8 mouse cellular contexts compared by ENCODE assay signal in the genomic region with DNA sequence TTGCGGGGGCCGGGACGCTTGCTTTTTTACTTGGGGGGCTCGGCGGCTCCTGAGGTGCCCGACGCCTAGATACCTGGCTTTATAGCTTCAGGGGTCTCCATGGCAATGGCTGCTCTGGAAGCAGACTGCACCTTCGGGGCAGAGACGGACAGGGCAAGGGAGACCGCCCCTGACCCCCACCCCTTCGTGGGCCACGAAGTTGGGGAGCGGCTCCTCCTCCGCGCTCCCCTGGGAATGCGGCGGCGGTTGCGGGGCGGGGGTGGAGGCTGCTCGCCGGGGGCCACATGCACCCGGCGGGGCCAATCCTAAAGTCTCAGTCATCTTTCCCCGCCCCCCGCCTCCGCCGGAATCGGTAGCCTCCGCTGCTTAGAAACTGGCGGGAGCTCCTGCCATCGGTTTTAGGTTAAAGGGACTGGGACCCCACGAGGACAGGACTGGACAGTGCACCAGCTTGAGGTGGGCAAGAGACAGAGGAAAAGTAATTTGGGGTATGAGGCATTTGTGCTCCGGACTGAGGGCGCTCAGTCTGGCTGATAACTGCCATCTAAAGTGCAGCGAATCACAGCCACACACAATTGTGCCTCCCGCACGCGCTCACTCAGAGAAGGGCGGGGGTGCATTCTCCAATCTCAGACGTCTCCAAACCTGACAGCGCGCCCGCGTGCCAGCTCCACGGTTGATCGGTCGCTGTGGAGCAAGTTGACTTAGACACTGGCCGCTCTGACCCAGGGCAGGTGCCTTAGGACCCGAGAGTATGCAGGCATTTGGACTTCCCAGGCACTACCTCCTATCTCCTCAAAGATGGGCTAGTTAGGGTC. TPM values are rescaled to one million over a fixed set of nuclear protein-coding genes. Genes with fewer than 3 reads are reported as not detected.
A peak's percentile ranks its signal among the peaks of the same experiment; 100 is the strongest.
DNase-seq lines count a peak whose midpoint lies in the region; ATAC-seq lines count a peak whose summit lies in the region.

Ankrd63 (minus strand) TSS at position 51 of the 818 bp plus-strand sequence.

- H3K9ac ChIP-seq in heart, embryonic 15.5 days, result peak within 1 kb of the TSS; percentile 71
- peak within 1 kb of the TSS; percentile 31 for H3K9ac ChIP-seq in limb, embryonic 12.5 days (replicated peaks)

- peak within 1 kb of the TSS; percentile 55 for H3K4me3 ChIP-seq in heart, embryonic 15.5 days
- H3K4me3 ChIP-seq in limb, embryonic 12.5 days (replicated peaks), result peak within 1 kb of the TSS; percentile 42

- peaks cover 85% of the 10 kb centered on the region for H3K4me1 ChIP-seq in heart, embryonic 15.5 days (replicated peaks)
- H3K4me1 ChIP-seq in limb, embryonic 12.5 days (replicated peaks), result peaks cover 40% of the 10 kb centered on the region

- H3K4me2 ChIP-seq in heart, embryonic 15.5 days, result peak within 1 kb of the TSS; percentile 89
- H3K4me2 ChIP-seq in limb, embryonic 12.5 days, result peak within 1 kb of the TSS; percentile 69

- H3K27ac ChIP-seq in heart, embryonic 15.5 days, result peak within 1 kb of the TSS; percentile 48
- no peak within 1 kb of the TSS for H3K27ac ChIP-seq in limb, embryonic 12.5 days

- peak; percentile 46 to 66 for DNase-seq in adrenal gland, postnatal 36 days
- no peak for DNase-seq in adrenal gland, postnatal 4 days (ENCODE audit: low spot score in 2 of 2)
- DNase-seq in ovary, postnatal 36 days (ENCODE audit: low spot score), result peak; percentile 57
- DNase-seq in ovary, postnatal 14 days (ENCODE audit: low spot score), result no peak
- DNase-seq in retina, embryonic 14.5 days (ENCODE audit: low spot score), result peak; percentile 25
- no peak for DNase-seq in gastrocnemius, postnatal 36 days

- ATAC-seq in heart, embryonic 15.5 days (replicated peaks; ENCODE audit: insufficient number of reproducible peaks, insufficient read depth, low FRiP score, low read depth), result 0 out of 2 replicates have a peak, but pooled peaks have one; percentile 4
- no peak for ATAC-seq in limb, embryonic 12.5 days (ENCODE audit: insufficient number of reproducible peaks, insufficient read depth, low FRiP score, low TSS enrichment, low read depth)

- H3K27me3 ChIP-seq in heart, embryonic 15.5 days, result peaks cover 89% of the 10 kb centered on the region
- H3K27me3 ChIP-seq in limb, embryonic 12.5 days, result peaks cover 100% of the 10 kb centered on the region

- no peaks in the 10 kb centered on the region for H3K36me3 ChIP-seq in heart, embryonic 15.5 days
- H3K36me3 ChIP-seq in limb, embryonic 12.5 days, result no peaks in the 10 kb centered on the region

- intact Hi-C loops in gastrocnemius, postnatal 36 days (cut with DNase I), result loop anchor here (5.0 kb wide), 1 partner anchor 73 kb away; the partner anchor contains the start of gene Disp2

- 3% methylated on average over 50 of the region's 50 CpGs for WGBS in heart, embryonic 15.5 days
- 1% methylated on average over 50 of the region's 50 CpGs for WGBS in limb, embryonic 12.5 days

- no peaks in the 10 kb centered on the region for H3K9me3 ChIP-seq in heart, embryonic 15.5 days (replicated peaks)
- H3K9me3 ChIP-seq in limb, embryonic 12.5 days, result no peaks in the 10 kb centered on the region

RNA-seq across cellular contexts. Expression of gene Ankrd63, which starts in this region (rescaled TPM):
- total RNA-seq in adrenal gland, postnatal 36 days (2021), result under 1 TPM; 0.10 to 0.30 TPM
- under 1 TPM; 0.20 to 0.59 TPM for total RNA-seq in adrenal gland, postnatal 4 days (2021)
- 2.7 and 3.6 TPM in 2 replicates for polyA plus RNA-seq in heart, embryonic 15.5 days (2015; fragmentation: Nextera tagmentation; extraction: Ambion mirVana)
- not detected in 2 replicates for polyA plus RNA-seq in limb, embryonic 12.5 days (2016; fragmentation: Nextera tagmentation; extraction: Ambion mirVana)
- total RNA-seq in gastrocnemius, postnatal 36 days (2021), result not detected

Comparison
In these comparisons a context has a peak if more than half of its experiments do, and no peak if none do; other contexts are left out.
1. DNase-seq: peak in ovary, postnatal 36 days (single experiment) and retina, embryonic 14.5 days (single experiment); none in adrenal gland, postnatal 4 days (0 of 2), ovary, postnatal 14 days (single experiment) and gastrocnemius, postnatal 36 days (0 of 2).
2. Peak in DNase-seq in adrenal gland, postnatal 36 days; RNA of the gene not detected or under 1 TPM.